22 mouse cellular contexts compared by ENCODE assay signal in genomic region chr10:90759929-90760328, GRCm38 (mm10).
DNase-seq lines count a peak whose midpoint lies in the region; ATAC-seq lines count a peak whose summit lies in the region.
"Had no signal": no experiment of that assay in that cellular context is flagged by ENCODE, and none has a peak within 500 bp of the region (broad histone marks: within the 10 kb centered on the region; RNA-seq: fewer than 3 reads in every experiment).

No protein-coding gene starts in this region.

- no peak overlapping the region for H3K27ac ChIP-seq in heart, embryonic 12.5 days (ENCODE audit: poor library complexity, severe bottlenecking)
- H3K27ac ChIP-seq: embryonic facial prominence, embryonic 13.5 days; forebrain, embryonic 12.5 days; heart, adult 2 months; hindbrain, embryonic 10.5 days; hindbrain, embryonic 14.5 days; intestine, embryonic 15.5 days had no signal

- WGBS in heart, embryonic 12.5 days, result 69% methylated on average over 5 of the region's 5 CpGs

- no peak overlapping the region for H3K4me2 ChIP-seq in heart, embryonic 12.5 days
- H3K4me2 ChIP-seq: embryonic facial prominence, embryonic 13.5 days; forebrain, embryonic 12.5 days; heart, embryonic 11.5 days; hindbrain, embryonic 14.5 days; intestine, embryonic 15.5 days had no signal

- DNase-seq in adrenal gland, adult 2 months, result peak; percentile 10
- no peak for DNase-seq in adrenal gland, adult 18-20 months (ENCODE audit: low spot score in 2 of 2)
- DNase-seq in cerebellum, postnatal 14 days, result peak; percentile 44 to 56
- no peak for DNase-seq in cerebellum, adult 11 months
- peak; percentile 16 for DNase-seq in heart, adult 11 months
- peak; percentile 43 for DNase-seq in right cerebral cortex, postnatal 4 days
- DNase-seq in right cerebral cortex, postnatal 36 days (ENCODE audit: low spot score in 2 of 2), result no peak
- DNase-seq: adrenal gland, adult 8-10 months; cerebellum, adult 18-20 months; cerebellum, adult 9-11 months; gastrocnemius, postnatal 10 days; heart, adult 2 months; kidney, adult 18-20 months had no signal

- no peaks in the 10 kb centered on the region for H3K4me1 ChIP-seq in heart, embryonic 12.5 days (replicated peaks)
- H3K4me1 ChIP-seq: embryonic facial prominence, embryonic 13.5 days; forebrain, embryonic 12.5 days; hindbrain, embryonic 10.5 days; intestine, embryonic 15.5 days had no signal

- H3K27me3 ChIP-seq in heart, embryonic 12.5 days (replicated peaks), result no peaks in the 10 kb centered on the region
- H3K27me3 ChIP-seq: embryonic facial prominence, embryonic 13.5 days; forebrain, embryonic 12.5 days; intestine, embryonic 15.5 days; Patski had no signal

- no peak for ATAC-seq in heart, embryonic 12.5 days (ENCODE audit: insufficient number of reproducible peaks, low FRiP score)
- ATAC-seq: activated CD4-positive, CD25-positive, alpha-beta regulatory T cell, adult 4 months; intestine, embryonic 15.5 days; Patski had no signal

- H3K36me3 ChIP-seq in heart, embryonic 12.5 days, result no peaks in the 10 kb centered on the region
- H3K36me3 ChIP-seq: embryonic facial prominence, embryonic 13.5 days; forebrain, embryonic 12.5 days; hindbrain, embryonic 10.5 days; intestine, embryonic 15.5 days had no signal

- H3K4me3 ChIP-seq in heart, embryonic 12.5 days, result no peak overlapping the region
- H3K4me3 ChIP-seq: embryonic facial prominence, embryonic 13.5 days; forebrain, embryonic 12.5 days; heart, adult 2 months; hindbrain, embryonic 10.5 days; intestine, embryonic 15.5 days had no signal

- no peak overlapping the region for H3K9ac ChIP-seq in heart, embryonic 12.5 days
- H3K9ac ChIP-seq: embryonic facial prominence, embryonic 13.5 days; forebrain, embryonic 12.5 days; hindbrain, embryonic 14.5 days; intestine, embryonic 15.5 days had no signal

- no peaks in the 10 kb centered on the region for H3K9me3 ChIP-seq in heart, embryonic 12.5 days (replicated peaks)
- H3K9me3 ChIP-seq: embryonic facial prominence, embryonic 13.5 days; forebrain, embryonic 12.5 days; hindbrain, embryonic 10.5 days; intestine, embryonic 15.5 days had no signal

Comparison
In these comparisons a context has a peak if more than half of its experiments do, and no peak if none do; other contexts are left out.
1. DNase-seq: peak in adrenal gland, adult 2 months (single experiment), cerebellum, postnatal 14 days (2 of 2), heart, adult 11 months (single experiment) and right cerebral cortex, postnatal 4 days (single experiment); none in adrenal gland, adult 18-20 months (0 of 2), cerebellum, adult 11 months (single experiment) and right cerebral cortex, postnatal 36 days (0 of 2).